Mouse (Mus musculus) T-helper 17 cell (primary cell): ENCODE results near the gene Olfr370.
"Not testable (repeated sequence)": the region's sequence is repeated elsewhere in the genome, so short reads cannot be mapped to it uniquely, and the experiment has no call there.

Experiments
- in situ Hi-C, 2 experiments: fragments of 300-600 bp; cut with MboI, MseI; formaldehyde crosslinking; loops; 1 replicate in 1 of 2; 2 replicates in 1 of 2; pipeline ENCODE4 v1.15.1; 2025; ENCODE audit warnings: high pct_unique_total_duplicates in 2 of 2

The Olfr370 gene

DNA sequence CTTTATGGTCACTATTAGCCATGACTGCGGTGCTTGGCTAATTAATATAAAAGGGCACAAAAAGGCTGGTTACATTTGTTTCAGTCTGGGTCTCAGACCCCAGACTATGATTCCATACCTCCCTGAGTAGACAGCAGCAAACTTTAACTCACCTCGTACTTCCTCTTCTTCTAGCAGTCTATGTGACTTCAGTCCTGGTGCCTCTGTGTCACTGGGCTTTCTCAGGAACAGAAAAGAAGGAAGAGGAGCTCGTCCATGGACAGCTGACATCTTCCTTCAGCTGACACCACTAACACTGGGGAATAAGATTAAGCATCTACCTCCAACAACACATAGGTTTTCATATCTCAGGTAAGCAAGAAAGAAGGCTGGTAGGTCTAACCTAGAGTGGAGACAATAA is at the start of gene Olfr370:
Olfr370 (plus strand) TSS at position 45 of the 400 bp plus-strand sequence.
- in situ Hi-C loops: no loop called here

DNA sequence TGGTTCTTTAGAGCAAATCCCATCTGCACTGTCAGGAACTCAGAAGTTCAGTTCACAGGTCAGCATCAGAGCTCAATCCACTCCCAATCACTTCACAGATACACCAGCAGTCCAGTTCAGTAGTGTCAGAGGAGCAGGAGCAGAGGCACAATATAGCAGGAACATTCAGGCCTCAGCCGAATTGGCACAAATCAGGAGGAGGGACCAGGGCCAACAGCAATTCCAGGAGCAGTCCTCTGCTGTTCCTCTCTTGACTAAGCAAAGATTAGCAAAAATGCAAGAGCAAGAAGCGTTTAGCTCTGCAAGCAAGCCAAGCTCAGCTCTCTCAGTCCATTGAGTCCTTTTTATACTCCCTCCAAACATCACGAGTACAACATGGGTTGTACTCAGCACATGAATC is 23.9 kb upstream of the Olfr370 start:
- in situ Hi-C loops: no loop called here

DNA sequence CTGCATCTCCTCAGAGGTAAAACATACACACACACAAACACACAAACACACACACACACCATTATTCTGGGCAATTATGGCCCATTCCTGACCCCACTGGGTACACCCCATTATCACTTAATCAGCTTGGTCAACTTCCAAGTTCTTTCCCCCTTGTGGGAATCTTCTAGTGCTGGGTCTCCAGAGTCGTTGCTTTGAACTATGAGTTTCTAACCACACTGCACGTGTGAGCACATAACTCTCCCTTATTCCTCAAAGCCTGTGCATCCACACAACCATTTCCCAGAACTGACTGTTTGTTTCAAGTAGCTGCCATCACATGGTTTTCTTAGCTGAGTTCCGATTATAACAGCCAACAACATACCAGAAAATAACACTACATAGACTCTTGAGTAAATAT is 15.1 kb upstream of the Olfr370 start:
- in situ Hi-C loops: no loop called here

DNA sequence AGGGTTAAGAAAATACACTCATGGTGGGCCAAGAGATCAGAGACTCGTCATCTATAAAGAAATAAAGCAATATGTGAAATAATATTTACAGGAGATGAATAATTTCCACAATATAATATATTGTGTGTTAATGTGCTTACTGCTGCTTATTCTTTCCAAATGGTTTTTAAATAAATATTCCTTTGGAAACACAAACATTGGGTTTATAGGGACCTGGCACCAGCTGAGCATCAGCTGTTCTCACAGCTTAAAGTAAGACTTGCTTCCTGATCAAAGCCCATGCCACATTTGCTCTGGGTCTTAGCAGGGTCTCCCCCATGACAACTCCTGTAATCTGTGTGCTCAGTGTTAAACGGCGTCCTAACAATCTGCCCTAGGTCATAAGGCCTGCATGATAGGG is 14.7 kb upstream of the Olfr370 start:
- in situ Hi-C loops: not testable (repeated sequence)

DNA sequence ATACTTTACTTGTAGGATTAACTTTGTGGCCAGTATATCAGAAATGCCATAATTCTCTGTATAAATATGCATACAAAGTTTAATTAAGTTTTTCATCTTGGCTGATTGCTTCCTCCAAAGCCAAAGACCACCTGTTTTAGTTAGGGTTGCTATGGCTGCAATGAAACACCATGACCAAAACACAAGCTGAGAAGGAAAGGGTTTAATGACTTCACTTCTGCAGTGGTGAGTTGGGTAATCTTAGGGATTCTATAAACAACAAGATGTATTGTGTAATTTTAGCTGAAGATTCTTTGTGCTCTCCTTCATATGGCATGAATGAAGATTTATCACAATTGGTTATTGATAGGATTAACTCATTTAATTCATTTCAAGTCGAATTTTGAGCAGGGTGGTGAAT is 14.3 kb upstream of the Olfr370 start:
- in situ Hi-C loops: no loop called here

DNA sequence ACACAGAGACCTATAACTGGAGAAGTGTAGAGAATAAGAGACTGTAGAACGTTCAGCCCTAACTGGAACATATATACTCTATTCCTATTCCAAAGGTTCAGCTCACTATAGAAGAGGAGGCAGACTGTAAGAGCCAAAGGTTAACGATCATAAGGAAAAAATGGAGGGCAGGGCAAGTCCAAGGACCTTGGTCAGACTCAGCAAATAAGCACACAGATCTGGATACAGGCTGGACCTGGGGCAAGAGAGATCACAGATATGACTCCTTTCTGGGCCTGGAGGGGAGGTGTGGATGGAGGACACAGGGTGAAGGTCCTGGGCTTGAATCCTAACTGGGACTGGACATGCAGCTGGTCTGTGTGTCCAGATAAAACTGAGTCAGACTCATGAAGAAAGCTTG is 778 bp upstream of the Olfr370 start:
- in situ Hi-C loops: no loop called here

DNA sequence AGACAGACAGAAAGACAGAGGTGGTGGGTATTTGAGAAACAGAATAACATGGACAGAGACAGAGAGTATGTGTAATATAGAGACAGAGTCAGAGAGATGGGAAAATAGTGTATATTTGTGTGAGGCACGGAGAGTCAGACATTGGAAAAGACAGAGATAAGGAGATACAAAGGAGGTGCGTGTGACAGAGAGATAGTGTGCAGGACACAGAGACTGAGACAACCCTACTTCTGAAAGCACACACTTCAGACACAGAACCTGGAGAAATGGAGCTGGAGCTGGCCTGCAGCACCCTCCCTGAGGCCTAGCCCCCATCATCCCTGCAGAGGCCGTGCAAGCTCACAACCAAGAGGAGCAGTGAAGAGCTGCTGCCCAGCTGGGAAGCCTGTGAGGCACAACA is 27.1 kb downstream of the Olfr370 start:
- in situ Hi-C loops: no loop called here

DNA sequence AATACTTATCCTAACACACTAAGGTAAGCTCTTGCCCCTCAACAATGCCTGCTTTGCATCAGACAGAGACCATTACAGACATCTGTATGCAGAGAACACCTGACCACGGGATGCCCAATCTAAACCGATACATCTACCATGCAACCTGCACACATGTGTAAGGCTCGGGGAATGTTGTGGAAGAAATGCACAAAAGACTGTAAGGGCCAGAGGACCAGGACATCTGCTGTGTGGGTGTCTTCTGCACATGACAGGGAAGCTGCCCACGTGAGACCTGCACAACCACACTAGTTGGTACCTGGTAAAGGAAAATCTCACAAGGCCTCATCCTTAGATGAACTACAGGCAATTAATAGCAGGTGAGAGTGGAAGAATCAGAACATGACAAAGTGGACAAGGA is 27.7 kb downstream of the Olfr370 start:
- in situ Hi-C loops: no loop called here

DNA sequence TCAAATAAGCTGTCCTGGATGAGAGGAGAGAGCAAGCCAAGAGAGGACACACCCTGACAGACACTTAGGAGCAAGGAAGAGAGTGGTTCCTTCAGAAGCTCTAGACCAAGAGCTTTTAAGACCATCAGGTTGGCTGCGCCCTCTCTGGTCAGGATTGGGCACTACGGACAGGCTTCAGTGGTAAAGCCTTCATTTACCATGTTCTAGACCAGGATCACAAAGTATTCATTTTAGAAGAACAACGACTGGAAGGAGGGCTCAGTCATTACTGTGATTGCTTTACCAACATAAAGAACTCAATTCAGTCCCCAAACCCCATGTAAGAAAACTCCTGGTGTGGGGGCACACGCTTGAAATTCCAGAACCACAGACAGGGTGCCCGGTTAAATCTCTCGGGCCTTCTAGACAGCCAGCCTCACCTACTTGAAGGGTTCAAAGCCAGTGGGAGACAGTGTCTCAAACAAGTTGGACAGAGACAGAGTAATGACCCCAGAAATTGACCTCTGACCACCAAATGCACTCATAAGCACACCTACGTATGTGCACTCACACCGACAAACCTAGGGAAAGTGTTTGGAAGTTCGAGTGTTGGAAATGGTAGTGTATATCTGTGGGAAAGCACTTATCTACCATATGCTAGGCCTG is 30.3 kb downstream of the Olfr370 start:
- in situ Hi-C loops: no loop called here

DNA sequence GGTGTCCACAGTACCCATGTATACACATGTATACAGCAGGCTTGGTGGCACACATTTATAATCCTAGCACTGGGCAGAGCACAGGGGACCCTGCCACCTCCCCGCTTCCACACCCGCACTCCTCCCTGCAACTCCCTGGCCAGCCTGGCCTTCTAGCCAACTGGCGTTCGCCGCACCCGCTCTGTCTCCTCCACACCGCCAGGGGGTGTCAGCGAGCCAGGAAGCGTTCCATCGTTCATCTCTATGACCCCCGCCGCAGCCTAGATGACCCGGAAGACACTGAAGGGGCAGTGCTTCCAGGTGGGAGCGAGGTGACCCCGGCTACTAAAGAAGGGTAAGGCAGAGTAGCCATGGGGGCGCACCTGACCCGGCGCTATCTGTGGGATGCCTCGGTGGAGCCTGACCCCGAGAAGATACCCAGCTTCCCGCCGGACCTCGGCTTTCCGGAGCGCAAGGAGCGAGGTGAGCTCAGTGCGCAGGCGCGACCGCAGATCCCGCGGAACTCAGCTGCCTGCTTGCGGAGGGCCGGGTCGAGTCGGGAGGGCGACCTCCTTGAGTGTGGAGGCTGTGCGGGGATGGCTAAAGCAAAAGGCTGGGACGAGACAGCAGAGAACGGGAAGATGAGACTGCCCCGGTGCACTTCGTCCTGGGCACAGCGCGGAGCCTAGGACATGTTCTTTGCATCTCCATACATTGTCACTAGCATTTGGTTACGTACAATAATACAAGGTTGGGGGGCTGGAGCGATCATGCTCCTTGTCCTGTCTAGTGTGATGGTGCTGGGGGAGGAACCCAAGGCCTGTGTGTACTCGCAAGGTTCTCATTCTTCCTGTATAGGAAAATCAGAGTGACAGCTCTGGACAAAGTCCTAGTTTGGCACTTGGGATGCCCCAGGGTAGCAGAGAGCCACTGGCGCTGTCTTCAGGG is 31.2 kb downstream of the Olfr370 start, which contains the start of gene Ndufb7:
Ndufb7 (plus strand) TSS at position 203 of the 927 bp plus-strand sequence.
- in situ Hi-C loops: no loop called here

DNA sequence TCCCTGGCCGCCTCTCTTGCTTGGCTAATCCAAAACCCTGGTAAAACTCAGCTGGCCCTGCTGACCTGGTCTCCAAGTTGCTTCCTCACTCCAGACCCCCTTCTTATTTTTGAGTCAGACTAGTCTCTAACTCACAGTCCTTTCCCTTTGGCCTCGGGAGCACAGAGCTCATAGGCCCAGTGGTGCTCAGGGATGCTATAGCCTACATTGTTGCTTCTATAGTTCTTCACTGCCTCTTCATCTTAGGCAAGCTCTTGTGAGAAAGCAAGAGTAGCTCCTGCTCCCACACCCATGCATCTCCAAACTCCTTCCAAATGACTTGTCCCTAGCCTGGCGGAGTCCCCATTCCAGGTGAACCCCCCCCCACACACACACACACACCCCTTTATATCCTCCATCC is 32.1 kb downstream of the Olfr370 start:
- in situ Hi-C loops: no loop called here

DNA sequence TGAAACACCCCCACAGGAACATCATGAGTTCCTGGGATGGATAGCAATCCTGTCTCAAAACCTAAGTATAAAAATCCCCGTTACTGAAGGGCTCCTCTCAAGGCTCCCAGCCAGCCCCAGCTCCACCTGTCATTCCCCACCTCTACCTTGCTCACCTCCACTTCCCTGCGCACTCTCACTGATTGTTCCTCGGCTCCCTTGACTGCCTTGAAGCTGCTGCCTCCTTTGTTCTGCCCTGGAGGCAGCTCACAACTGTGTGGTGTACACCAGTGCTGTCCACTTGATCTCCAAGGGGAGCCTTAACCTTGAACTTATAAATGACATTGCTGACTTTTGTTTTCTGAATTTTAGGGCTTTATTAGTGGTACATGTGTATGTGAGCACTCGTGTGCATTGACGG is 32.5 kb downstream of the Olfr370 start:
- in situ Hi-C loops: no loop called here

DNA sequence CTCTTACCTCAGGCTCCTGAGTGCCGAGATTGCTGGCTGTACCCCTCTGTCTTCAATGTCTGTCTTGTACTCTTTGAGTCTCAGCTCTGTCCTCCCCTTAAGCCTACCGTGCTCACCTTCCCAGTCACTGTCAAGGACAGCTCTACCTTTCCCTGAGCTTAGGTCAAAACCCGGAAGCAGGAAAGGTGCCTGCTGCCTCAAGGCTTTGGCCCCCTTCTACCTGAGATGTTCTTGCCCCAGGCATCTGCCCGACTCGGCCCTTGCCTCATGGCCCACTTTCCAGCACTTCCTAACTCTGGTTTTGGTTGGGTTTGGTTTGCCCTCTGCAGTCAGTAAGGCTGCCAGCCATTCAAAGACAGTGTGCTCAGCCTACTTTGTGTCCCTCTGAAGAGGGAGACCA is 33.2 kb downstream of the Olfr370 start:
- in situ Hi-C loops: no loop called here

DNA sequence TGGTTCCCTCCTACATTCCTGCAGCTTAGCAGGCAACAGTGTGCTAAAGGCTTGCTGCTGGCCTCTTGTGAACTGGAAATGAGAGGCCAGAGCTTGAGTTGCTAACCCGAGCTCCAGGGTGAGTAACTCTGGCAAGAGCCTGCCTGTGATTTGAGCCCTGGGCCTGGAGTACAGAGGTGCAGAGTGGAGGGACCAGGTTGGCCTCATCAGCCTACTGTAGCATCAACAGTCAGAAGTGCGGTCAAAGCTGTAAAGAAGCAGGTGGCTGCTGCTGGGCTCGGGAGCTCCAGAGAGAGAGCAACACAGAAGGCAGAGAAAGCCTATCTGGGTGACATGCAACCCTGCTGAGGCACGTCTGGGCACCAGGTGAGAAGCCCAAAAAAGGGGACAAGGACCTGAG is 33.6 kb downstream of the Olfr370 start:
- in situ Hi-C loops: no loop called here

DNA sequence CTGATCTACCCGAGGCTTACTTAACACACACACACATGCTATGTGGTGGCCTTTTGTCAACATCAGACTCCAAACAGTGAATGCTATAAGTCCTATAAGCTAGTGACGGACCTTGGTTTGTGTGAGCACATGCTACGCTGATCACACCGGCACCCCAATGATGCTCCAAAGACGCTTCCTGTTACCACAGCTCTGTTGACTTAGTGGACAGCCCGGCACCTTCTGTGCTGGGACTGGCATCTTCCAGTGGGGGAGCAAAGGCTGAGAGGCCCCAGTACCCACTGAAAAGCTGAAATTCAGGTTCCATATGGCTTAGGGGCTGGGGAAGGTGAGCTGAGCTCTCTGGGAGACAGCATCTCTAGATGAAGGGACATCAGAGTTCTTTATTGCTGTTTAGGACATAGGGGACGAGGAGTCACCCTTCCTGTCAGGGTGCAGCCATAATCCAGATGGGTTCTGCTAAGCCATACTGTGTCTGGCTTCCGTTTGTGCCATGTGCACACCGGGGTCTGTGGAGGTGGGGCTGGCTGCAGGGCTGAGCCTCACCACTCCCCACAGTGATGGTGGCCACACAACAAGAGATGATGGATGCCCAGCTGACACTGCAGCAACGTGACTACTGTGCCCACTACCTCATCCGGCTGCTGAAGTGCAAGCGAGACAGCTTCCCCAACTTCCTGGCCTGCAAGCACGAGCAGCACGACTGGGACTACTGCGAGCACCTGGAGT is 34.9 kb downstream of the Olfr370 start:
- in situ Hi-C loops: no loop called here

DNA sequence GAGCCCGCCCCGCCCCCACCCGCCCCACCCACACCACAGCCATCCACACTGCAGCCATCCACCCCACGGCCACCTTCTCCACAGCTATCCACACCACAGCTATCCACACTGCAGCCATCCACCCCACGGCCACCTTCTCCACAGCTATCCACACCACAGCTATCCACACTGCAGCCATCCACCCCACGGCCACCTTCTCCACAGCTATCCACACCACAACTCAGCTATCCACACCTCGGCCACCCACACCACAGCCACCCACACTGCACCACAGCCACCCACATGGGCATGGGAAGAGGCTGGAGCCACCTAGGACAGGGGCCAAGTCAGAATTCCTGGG is 35.4 kb downstream of the Olfr370 start:
- in situ Hi-C loops: not testable (repeated sequence)

DNA sequence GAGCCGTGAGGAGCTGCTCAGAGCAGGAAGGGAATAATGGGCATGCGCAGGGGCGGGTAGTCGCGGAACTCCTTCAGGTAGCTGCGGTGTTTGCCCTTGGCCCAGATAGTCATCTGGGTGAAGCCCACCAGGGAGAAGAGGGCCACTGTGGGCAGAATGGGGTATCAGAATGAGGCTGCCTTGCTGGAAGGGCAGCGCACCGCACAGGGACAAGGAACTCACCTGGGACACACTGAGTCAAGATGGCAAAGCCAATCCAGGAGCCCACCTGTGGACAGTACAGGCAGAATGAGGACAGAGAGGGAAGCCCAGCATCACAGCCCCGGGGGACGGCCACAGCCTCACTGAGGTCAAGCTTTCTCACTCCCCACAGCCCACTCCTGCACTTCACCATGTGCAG is 36.2 kb downstream of the Olfr370 start:
- in situ Hi-C loops: no loop called here

DNA sequence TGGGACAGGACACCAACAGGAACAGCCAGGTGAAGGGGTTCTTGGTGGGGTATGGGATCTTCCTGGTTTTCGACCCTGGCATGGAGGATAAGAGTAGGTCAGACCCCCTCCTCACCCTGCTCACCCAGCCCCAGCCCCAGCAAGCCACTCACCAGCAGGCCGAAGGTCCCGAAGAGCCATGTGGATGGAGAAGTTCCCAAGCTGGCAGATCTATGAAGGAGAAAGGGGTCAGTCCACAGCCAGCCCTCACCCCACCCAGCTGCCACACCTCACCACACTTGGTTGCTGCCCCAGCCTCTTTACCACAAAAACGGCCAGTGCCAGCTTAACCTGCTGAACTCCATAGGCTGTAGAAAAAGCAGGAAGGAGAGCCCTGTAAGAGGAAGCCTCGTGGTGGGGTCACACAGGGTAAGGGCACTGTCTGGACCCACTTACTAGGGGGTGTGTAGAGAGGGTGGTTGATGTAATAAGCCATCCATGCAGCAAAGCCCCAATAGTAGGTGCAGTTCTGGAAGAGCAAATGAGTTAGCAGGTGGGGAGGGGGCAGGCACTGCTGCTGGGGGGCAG is 36.7 kb downstream of the Olfr370 start:
- in situ Hi-C loops: no loop called here

DNA sequence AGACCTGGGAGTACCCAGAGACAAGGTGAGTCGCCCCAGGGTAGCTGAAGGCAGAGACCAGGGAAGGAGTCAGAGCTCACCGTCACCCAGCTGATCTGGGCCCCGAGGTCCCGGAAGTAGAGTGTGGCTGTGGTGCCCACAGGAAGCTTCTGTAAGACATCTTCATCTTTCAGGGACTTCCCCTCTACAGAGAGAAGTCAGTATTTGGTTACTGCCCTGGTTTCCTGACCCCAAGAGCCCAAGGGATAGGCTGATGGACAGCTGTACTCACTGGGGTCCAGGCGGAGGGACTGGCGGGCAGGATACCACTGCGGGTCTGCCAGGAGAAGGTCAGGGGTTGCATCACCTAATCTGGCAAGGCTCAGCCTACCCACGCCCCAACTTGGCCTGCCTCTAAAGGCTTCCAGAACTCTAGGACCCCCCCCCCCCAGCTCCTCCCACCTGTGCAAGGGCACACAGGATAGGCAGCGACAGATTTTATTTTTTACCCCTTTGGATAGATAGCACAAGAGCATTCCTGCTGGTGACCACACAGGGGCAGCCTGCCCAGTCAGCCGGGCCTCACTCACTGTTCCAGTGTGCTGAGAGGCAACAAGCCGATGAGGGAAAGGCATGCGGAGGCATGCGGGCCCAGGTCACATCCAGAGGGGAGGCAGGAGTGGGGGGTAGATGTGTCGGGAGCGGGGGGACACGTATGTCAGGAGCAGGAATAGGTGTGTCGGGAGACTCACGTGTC is 37.7 kb downstream of the Olfr370 start:
- in situ Hi-C loops: no loop called here

DNA sequence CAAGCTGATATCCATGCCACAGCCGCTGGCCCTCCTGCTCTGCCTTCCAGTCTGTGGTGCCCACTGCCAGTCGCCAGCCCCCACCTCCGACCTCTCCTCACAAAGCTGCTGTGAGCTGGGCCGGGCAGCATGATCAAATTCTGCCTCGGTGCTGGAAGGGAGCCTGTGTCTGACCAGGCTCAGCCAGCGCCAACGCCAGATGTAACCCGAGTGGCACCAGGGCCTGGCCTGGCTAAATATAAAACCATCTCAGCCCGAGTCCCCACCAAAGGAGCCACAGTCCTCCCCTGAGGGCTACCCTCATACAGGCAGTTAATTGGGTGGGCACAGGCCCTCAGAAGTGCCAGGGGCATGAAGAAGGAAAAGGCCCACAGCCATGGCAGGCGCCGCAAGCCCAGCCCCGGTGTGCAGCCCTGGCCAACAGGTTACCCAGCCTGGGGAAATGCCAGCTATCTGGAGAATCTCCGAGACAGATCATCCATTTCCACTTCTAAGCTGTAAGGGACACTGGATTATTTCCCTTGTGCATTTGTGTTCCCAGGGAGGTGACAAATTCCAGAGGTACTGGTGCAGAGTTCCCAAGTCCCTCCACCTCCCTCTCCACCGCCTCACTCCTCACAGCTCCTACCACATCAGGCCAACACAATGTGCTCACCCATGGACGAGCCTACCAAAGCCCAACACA is 39.2 kb downstream of the Olfr370 start:
- in situ Hi-C loops: loop anchor here in 1 of 2 experiments (25.0 kb wide), 1 partner anchor 1863 kb away; the partner anchor contains the start of gene 4921524J17Rik
